8 mouse cellular contexts compared by ENCODE assay signal in the genomic region with DNA sequence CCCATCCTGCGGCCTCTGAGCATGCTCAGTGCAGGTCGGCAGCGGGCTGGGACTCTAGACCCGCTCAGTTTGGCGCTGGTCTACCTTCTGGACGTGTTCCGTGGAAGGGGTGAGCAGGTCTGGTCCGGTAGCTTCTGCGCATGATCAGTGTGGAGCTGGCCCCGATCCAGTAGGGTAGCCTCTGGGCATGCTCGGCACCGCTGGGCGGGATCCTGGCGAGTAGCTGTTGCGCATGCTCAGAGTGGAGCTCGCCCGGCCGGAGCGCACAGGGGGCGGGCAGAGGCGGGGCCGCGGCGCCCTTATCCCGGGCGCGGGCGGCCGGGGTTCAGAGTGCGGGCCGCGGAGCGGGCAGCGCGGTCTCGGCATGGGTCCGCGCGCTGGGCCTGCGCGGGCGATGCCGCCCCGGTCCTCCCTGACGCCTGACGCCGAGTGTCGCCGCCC. TPM values are rescaled to one million over a fixed set of nuclear protein-coding genes. Genes with fewer than 3 reads are reported as not detected.
DNase-seq lines count a peak whose midpoint lies in the region; ATAC-seq and TF ChIP-seq lines count a peak whose summit lies in the region.

Ipmk (plus strand) TSS at position 255 of the 441 bp plus-strand sequence.

- peak; percentile 73 for ATAC-seq in frontal cortex, adult (ENCODE audit: low TSS enrichment)
- ATAC-seq in lung, postnatal 0 days: peak; percentile 91

- H3K4me1 ChIP-seq in hindbrain, embryonic 10.5 days (replicated peaks): peaks cover 48% of the 10 kb centered on the region
- peaks cover 16% of the 10 kb centered on the region for H3K4me1 ChIP-seq in lung, postnatal 0 days (ENCODE audit: insufficient read depth, low read depth, low read length)

- whole genome bisulfite sequencing in hindbrain, embryonic 10.5 days: under 1% methylated on average over 49 of the region's 49 CpGs
- under 1% methylated on average over 36 of the region's 49 CpGs for WGBS in lung, postnatal 0 days

- TF ChIP-seq CTCF in lung, postnatal 0 days (IDR thresholded peaks at IDR 0.05): no peak

- H3K9me3 ChIP-seq in hindbrain, embryonic 10.5 days: no peaks in the 10 kb centered on the region
- H3K9me3 ChIP-seq in lung, postnatal 0 days (ENCODE audit: low read length): no peaks in the 10 kb centered on the region

- no peak for TF ChIP-seq EP300 in lung, postnatal 0 days (IDR thresholded peaks at IDR 0.05)

- peak within 1 kb of the TSS; percentile 97 for H3K4me2 ChIP-seq in lung, postnatal 0 days (replicated peaks; ENCODE audit: low read depth, low read length)

- peak; percentile 89 for DNase-seq in MEL-GATA-1-ER (ENCODE audit: extremely low read depth, low read depth)
- peak; percentile 100 for DNase-seq in cerebellum, adult 8-10 months
- DNase-seq in hindbrain, embryonic 10.5 days (ENCODE audit: low spot score): peak; percentile 98
- peak; percentile 98 for DNase-seq in layer of hippocampus, adult 9-11 months
- peak; percentile 98 for DNase-seq in lung, postnatal 0 days (ENCODE audit: low spot score)
- DNase-seq in ovary, postnatal 14 days (ENCODE audit: low spot score): peak; percentile 100
- DNase-seq in thymus, postnatal 14 days: peak; percentile 95

- no peaks in the 10 kb centered on the region for H3K27me3 ChIP-seq in hindbrain, embryonic 10.5 days (ENCODE audit: insufficient read depth, poor library complexity, severe bottlenecking)
- no peaks in the 10 kb centered on the region for H3K27me3 ChIP-seq in lung, postnatal 0 days (replicated peaks; ENCODE audit: insufficient read depth, low read length)

- H3K36me3 ChIP-seq in hindbrain, embryonic 10.5 days: peaks cover 21% of the 10 kb centered on the region
- H3K36me3 ChIP-seq in lung, postnatal 0 days (ENCODE audit: insufficient read depth, low read length): no peaks in the 10 kb centered on the region

- H3K4me3 ChIP-seq in hindbrain, embryonic 10.5 days: peak within 1 kb of the TSS; percentile 82
- peak within 1 kb of the TSS; percentile 84 for H3K4me3 ChIP-seq in lung, postnatal 0 days (ENCODE audit: low read depth, low read length)

- peak within 1 kb of the TSS; percentile 80 for H3K9ac ChIP-seq in lung, postnatal 0 days (replicated peaks; ENCODE audit: low read depth)

- H3K27ac ChIP-seq in hindbrain, embryonic 10.5 days: peak within 1 kb of the TSS; percentile 95
- H3K27ac ChIP-seq in lung, postnatal 0 days (ENCODE audit: low read length): peak within 1 kb of the TSS; percentile 94

RNA-seq across cellular contexts. Expression of gene Ipmk, which starts in this region (rescaled TPM):
- 15.5 and 20.0 TPM in 2 replicates for polyA plus RNA-seq in hindbrain, embryonic 10.5 days (2016; fragmentation: Nextera tagmentation; extraction: Ambion mirVana)
- 11.5 and 12.0 TPM in 2 replicates for polyA plus RNA-seq in lung, postnatal 0 days (2015; fragmentation: Nextera tagmentation; extraction: Ambion mirVana)

Comparison
In these comparisons a context has a peak if more than half of its experiments do, and no peak if none do; other contexts are left out.
1. Peak in every context shown above with its lines: DNase-seq, ATAC-seq, H3K4me3 ChIP-seq and H3K27ac ChIP-seq.